Mouse (Mus musculus): Measurements from ENCODE around the gene Fem1b. TPM values are rescaled to one million over a fixed set of nuclear protein-coding genes. Genes with fewer than 3 reads are reported as not detected.
A peak's percentile ranks its signal among the peaks of the same experiment; 100 is the strongest.

Fem1b gene
- total and polyA plus RNA-seq, 2 experiments, result 3.3 to 12.4 TPM

DNA sequence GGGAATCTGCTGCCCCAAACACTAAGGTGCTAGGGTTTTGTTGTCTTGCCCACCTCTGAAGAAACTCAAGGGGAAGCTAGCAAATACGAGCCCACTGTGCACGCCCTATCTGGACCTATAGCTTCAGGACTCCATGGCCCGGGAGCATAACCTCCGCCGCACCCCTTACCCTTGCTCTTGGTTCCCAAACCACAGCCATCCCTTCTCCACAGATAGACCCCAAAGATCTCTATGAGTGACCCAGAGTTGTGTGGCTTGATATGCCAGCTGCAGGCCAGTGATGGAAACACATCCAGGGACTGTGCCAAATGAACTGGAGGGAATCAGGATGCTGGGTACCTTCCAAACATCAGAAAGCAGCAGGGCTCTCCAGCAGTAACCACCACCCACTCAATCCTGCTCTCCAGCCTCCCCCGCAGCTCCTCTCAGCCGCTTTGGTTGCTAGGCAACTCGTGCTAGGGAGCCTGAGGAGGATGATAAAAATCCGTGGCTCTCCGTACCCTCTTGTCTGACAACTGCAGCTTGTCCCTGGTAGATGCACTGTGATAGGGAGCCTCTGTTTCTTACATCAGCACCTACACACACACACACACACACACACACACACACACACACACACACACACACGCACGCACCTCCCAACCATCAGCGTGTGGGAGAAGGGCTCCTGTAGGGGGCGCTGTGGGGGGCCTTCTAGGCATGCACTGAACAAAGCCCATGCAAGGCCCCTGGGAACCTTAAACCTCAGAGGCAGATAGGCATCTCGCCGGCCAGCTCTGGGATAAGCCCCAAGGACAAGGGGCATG is 28.6 kb downstream of the Fem1b start:
- Histone ChIP-seq H3K4me3 (ENCODE audit: insufficient read depth, low read depth, low read length) (no peak overlapping the region), H3K36me3 (ENCODE audit: control insufficient read depth, insufficient read depth, low read length) (no peaks in the 10 kb centered on the region), H3K79me2 (ENCODE audit: control insufficient read depth, insufficient read depth, low read length) (no peaks in the 10 kb centered on the region), H3K27me3 (ENCODE audit: control insufficient read depth, insufficient read depth, low read length) (no peaks in the 10 kb centered on the region), H3K4me1 (ENCODE audit: control insufficient read depth, insufficient read depth, low read length) (no peaks in the 10 kb centered on the region), H3K9ac (ENCODE audit: low read depth, low read length) (no peak overlapping the region), H3K27ac (replicated peaks; ENCODE audit: insufficient read depth, low read depth, low read length) (no peak overlapping the region)
- DNase-seq (ENCODE audit: extremely low read depth, low read depth, low spot score), result no peak
- WGBS, result 61% methylated on average over 16 of the region's 16 CpGs
- TF ChIP-seq POLR2A (IDR thresholded peaks at IDR 0.05; ENCODE audit: extremely low read depth, insufficient read depth, low read length), result no peak
- no peak for TF ChIP-seq CTCF (IDR thresholded peaks at IDR 0.05; ENCODE audit: low read depth, low read length)

DNA sequence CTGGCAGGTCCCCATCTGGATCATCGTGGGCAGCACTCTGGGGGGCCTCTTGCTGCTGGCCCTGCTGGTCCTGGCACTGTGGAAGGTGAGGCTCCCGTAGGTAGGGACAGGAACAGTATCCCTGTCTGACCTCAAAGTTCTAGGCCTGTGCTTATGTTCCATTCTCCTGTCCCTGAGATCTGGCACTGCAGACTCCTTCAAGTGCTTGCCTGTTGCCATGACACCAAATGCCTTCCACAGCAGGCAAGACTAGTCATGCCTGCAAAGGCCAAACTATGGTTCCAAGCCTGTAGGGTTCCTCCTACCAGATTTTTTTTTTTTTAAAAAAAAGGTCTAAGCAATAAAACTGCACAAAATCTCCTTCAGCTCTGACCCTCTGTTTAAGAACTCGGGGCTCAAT is 29.8 kb downstream of the Fem1b start:
- Histone ChIP-seq H3K79me2 (ENCODE audit: control insufficient read depth, insufficient read depth, low read length) (no peaks in the 10 kb centered on the region), H3K4me3 (ENCODE audit: insufficient read depth, low read depth, low read length) (no peak overlapping the region), H3K9ac (ENCODE audit: low read depth, low read length) (no peak overlapping the region), H3K36me3 (ENCODE audit: control insufficient read depth, insufficient read depth, low read length) (no peaks in the 10 kb centered on the region), H3K27ac (replicated peaks; ENCODE audit: insufficient read depth, low read depth, low read length) (no peak overlapping the region), H3K27me3 (ENCODE audit: control insufficient read depth, insufficient read depth, low read length) (no peaks in the 10 kb centered on the region), H3K4me1 (ENCODE audit: control insufficient read depth, insufficient read depth, low read length) (no peaks in the 10 kb centered on the region)
- TF ChIP-seq POLR2A (IDR thresholded peaks at IDR 0.05; ENCODE audit: extremely low read depth, insufficient read depth, low read length) (no peak), CTCF (IDR thresholded peaks at IDR 0.05; ENCODE audit: low read depth, low read length) (no peak)
- 91% methylated on average over 3 of the region's 3 CpGs for WGBS
- DNase-seq (ENCODE audit: extremely low read depth, low read depth, low spot score), result no peak

DNA sequence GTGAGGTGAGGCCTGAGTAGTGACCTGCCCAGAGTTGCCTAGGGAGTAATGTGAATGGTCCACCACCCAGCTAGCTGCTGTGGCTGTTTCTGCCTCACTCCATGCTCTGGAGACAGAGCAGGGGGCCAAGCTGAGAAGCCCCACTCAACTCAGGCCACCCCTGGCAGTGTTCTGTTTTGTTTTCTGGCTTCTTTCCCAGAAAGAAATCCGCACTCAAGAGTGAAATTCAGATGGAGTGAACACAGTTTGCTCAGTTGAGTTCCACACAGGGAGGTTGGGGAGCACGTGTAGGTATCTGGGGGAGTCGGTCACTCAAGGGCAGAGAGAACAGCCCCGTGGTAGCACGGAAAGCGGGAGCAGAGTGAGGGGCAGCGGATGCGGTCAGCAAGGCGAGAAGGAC is 33.0 kb downstream of the Fem1b start:
- DNase-seq (ENCODE audit: extremely low read depth, low read depth, low spot score), result no peak
- TF ChIP-seq POLR2A (IDR thresholded peaks at IDR 0.05; ENCODE audit: extremely low read depth, insufficient read depth, low read length) (no peak), CTCF (IDR thresholded peaks at IDR 0.05; ENCODE audit: low read depth, low read length) (no peak)
- Histone ChIP-seq H3K27ac (replicated peaks; ENCODE audit: insufficient read depth, low read depth, low read length) (no peak overlapping the region), H3K4me3 (ENCODE audit: insufficient read depth, low read depth, low read length) (no peak overlapping the region), H3K27me3 (ENCODE audit: control insufficient read depth, insufficient read depth, low read length) (no peaks in the 10 kb centered on the region), H3K36me3 (ENCODE audit: control insufficient read depth, insufficient read depth, low read length) (no peaks in the 10 kb centered on the region), H3K9ac (ENCODE audit: low read depth, low read length) (no peak overlapping the region), H3K4me1 (ENCODE audit: control insufficient read depth, insufficient read depth, low read length) (peaks cover 6% of the 10 kb centered on the region), H3K79me2 (ENCODE audit: control insufficient read depth, insufficient read depth, low read length) (no peaks in the 10 kb centered on the region)
- 91% methylated on average over 9 of the region's 9 CpGs for WGBS

DNA sequence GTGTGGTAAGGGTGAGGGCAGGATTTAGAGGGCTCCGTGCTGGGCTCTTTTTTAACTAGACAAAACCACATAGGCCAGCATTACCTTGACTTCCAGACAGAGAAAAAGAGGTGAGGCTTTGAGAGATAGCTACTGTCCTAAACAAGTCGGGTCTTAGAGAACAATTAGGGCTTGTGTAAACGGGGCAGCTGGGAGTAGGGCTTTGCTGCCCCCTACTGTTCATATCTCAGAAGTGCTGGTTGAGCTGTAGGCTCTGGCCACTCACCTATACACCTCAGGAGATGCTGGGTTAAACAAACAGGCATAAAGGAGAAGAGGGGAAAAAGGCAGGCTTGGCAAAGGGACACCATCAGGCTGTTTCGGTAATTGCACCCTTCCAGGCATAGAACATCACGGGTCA is 34.3 kb downstream of the Fem1b start:
- no peaks in the 10 kb centered on the region for H3K27me3 ChIP-seq (ENCODE audit: control insufficient read depth, insufficient read depth, low read length)
- H3K27ac ChIP-seq (replicated peaks; ENCODE audit: insufficient read depth, low read depth, low read length), result no peak overlapping the region
- 10% methylated on average over 5 of the region's 5 CpGs for WGBS
- DNase-seq (ENCODE audit: extremely low read depth, low read depth, low spot score), result peak; percentile 43
- H3K79me2 ChIP-seq (ENCODE audit: control insufficient read depth, insufficient read depth, low read length), result no peaks in the 10 kb centered on the region
- no peaks in the 10 kb centered on the region for H3K36me3 ChIP-seq (ENCODE audit: control insufficient read depth, insufficient read depth, low read length)
- no peak overlapping the region for H3K4me3 ChIP-seq (ENCODE audit: insufficient read depth, low read depth, low read length)
- TF ChIP-seq POLR2A (IDR thresholded peaks at IDR 0.05; ENCODE audit: extremely low read depth, insufficient read depth, low read length) (no peak), CTCF (IDR thresholded peaks at IDR 0.05; ENCODE audit: low read depth, low read length) (peak; percentile 80)
- H3K4me1 ChIP-seq (ENCODE audit: control insufficient read depth, insufficient read depth, low read length), result peaks cover 6% of the 10 kb centered on the region
- H3K9ac ChIP-seq (ENCODE audit: low read depth, low read length), result no peak overlapping the region

DNA sequence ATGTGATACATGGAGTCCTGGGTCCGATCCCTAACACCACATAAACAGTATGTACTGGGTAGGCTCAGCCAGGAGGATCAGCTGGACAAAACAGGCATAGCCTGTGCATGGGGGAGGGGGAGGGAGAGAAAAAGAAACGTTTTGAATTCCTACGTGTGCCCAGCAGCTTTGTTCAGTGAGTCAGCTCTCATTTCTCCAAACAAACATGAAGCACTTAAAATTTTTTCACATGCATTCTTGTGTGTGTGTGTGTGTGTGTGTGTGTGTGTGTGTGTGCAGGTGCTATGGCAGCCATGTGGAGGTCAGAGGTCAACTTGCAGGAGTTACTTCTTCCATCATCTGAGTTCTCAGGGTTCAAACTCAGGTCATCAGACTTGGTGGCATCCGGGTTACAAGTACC is 36.3 kb downstream of the Fem1b start:
- WGBS, result 34% methylated on average over 4 of the region's 4 CpGs
- peak; percentile 83 for DNase-seq (ENCODE audit: extremely low read depth, low read depth, low spot score)
- TF ChIP-seq POLR2A (IDR thresholded peaks at IDR 0.05; ENCODE audit: extremely low read depth, insufficient read depth, low read length) (no peak), CTCF (IDR thresholded peaks at IDR 0.05; ENCODE audit: low read depth, low read length) (no peak)

DNA sequence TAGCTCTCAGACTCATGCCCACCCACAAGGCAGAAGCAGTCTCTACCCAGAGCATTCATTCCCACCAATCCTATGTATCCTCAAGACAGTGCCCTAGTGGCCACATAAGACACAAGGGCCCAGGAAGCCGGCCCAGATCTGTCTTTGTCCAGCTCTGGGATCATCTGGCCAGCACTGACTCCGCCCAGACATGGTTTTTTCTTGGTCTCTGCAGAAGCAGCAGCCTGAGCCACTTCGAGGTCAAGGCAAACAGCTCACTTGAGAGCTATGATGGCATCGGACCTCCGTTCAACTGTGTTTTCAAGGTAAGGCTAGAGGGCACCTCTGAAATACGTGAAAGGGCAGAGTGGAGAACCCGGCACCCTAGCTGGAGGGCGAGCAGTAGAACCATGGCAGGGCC is 39.0 kb downstream of the Fem1b start:
- Histone ChIP-seq H3K9ac (ENCODE audit: low read depth, low read length) (no peak overlapping the region), H3K79me2 (ENCODE audit: control insufficient read depth, insufficient read depth, low read length) (no peaks in the 10 kb centered on the region), H3K4me3 (ENCODE audit: insufficient read depth, low read depth, low read length) (no peak overlapping the region), H3K27me3 (ENCODE audit: control insufficient read depth, insufficient read depth, low read length) (no peaks in the 10 kb centered on the region), H3K27ac (replicated peaks; ENCODE audit: insufficient read depth, low read depth, low read length) (no peak overlapping the region), H3K4me1 (ENCODE audit: control insufficient read depth, insufficient read depth, low read length) (peaks cover 6% of the 10 kb centered on the region), H3K36me3 (ENCODE audit: control insufficient read depth, insufficient read depth, low read length) (no peaks in the 10 kb centered on the region)
- DNase-seq (ENCODE audit: extremely low read depth, low read depth, low spot score), result no peak
- 75% methylated on average over 8 of the region's 8 CpGs for WGBS
- no peak for TF ChIP-seq CTCF (IDR thresholded peaks at IDR 0.05; ENCODE audit: low read depth, low read length)
- TF ChIP-seq POLR2A (IDR thresholded peaks at IDR 0.05; ENCODE audit: extremely low read depth, insufficient read depth, low read length), result no peak

More for the DNA sequence above, 36.3 kb downstream of the Fem1b start:
- Histone ChIP-seq H3K4me1 (ENCODE audit: control insufficient read depth, insufficient read depth, low read length) (peaks cover 6% of the 10 kb centered on the region), H3K27me3 (ENCODE audit: control insufficient read depth, insufficient read depth, low read length) (no peaks in the 10 kb centered on the region), H3K4me3 (ENCODE audit: insufficient read depth, low read depth, low read length) (no peak overlapping the region), H3K36me3 (ENCODE audit: control insufficient read depth, insufficient read depth, low read length) (no peaks in the 10 kb centered on the region), H3K27ac (replicated peaks; ENCODE audit: insufficient read depth, low read depth, low read length) (no peak overlapping the region), H3K79me2 (ENCODE audit: control insufficient read depth, insufficient read depth, low read length) (no peaks in the 10 kb centered on the region), H3K9ac (ENCODE audit: low read depth, low read length) (no peak overlapping the region)
